Mouse (Mus musculus): Measurements from ENCODE around the gene Slc39a11.

- TF ChIP-seq CTCF (IDR thresholded peaks at IDR 0.05; ENCODE audit: low read depth) = no peak
- no peak for TF ChIP-seq EP300 (optimal IDR thresholded peaks at IDR 0.05)
These were observed 7.3 kb upstream of the Slc39a11 start for GRCm38 (mm10) chr11:113657221-113657620.
